Mouse (Mus musculus): ENCODE results near the gene Tmod1.
A peak's percentile ranks its signal among the peaks of the same experiment; 100 is the strongest.

The Tmod1 gene

GRCm38 (mm10) chr4:46038892-46039751 lies at the start of gene Tmod1:
TSS of gene Tmod1 (plus strand) at chr4:46038935.
- DNase-seq: peak; percentile 59 to 60

GRCm38 (mm10) chr4:45990427-45991135 lies 48.2 kb upstream of the Tmod1 start:
- no peak for DNase-seq

GRCm38 (mm10) chr4:45998536-45998935 lies 40.2 kb upstream of the Tmod1 start:
- DNase-seq: no peak

- DNase-seq: no peak
These were observed 30.5 kb upstream of the Tmod1 start for GRCm38 (mm10) chr4:46008142-46008793.

GRCm38 (mm10) chr4:46011698-46012097 lies 27.0 kb upstream of the Tmod1 start:
- DNase-seq: no peak

GRCm38 (mm10) chr4:46015605-46016004 lies 23.1 kb upstream of the Tmod1 start:
- DNase-seq: no peak

- DNase-seq: no peak
These were observed 15.7 kb upstream of the Tmod1 start for GRCm38 (mm10) chr4:46023021-46023481.

- DNase-seq: no peak
These were observed 12.8 kb upstream of the Tmod1 start for GRCm38 (mm10) chr4:46025893-46026292.

- DNase-seq: no peak
These were observed 10.5 kb upstream of the Tmod1 start for GRCm38 (mm10) chr4:46028224-46028623.

GRCm38 (mm10) chr4:46028781-46029180 lies 10.0 kb upstream of the Tmod1 start:
- no peak for DNase-seq

- no peak for DNase-seq
These were observed 9.2 kb upstream of the Tmod1 start for GRCm38 (mm10) chr4:46029552-46029951.

- DNase-seq: no peak
These were observed 6.3 kb upstream of the Tmod1 start for GRCm38 (mm10) chr4:46032448-46032847.

- no peak for DNase-seq
These were observed 5.5 kb upstream of the Tmod1 start for GRCm38 (mm10) chr4:46033197-46033596.

GRCm38 (mm10) chr4:46038591-46038891 lies 194 bp upstream of the Tmod1 start:
- DNase-seq: no peak

GRCm38 (mm10) chr4:46039899-46040298 lies 1.2 kb downstream of the Tmod1 start:
- no peak for DNase-seq

GRCm38 (mm10) chr4:46040594-46041192 lies 2.0 kb downstream of the Tmod1 start:
- no peak for DNase-seq

GRCm38 (mm10) chr4:46041761-46042504 lies 3.2 kb downstream of the Tmod1 start:
- DNase-seq: no peak

GRCm38 (mm10) chr4:46042505-46042850 lies 3.7 kb downstream of the Tmod1 start:
- no peak for DNase-seq

GRCm38 (mm10) chr4:46043361-46043760 lies 4.6 kb downstream of the Tmod1 start:
- no peak for DNase-seq

- DNase-seq: no peak
These were observed 9.2 kb downstream of the Tmod1 start for GRCm38 (mm10) chr4:46047971-46048370.

GRCm38 (mm10) chr4:46048418-46048817 lies 9.7 kb downstream of the Tmod1 start:
- DNase-seq: no peak

- no peak for DNase-seq
These were observed 14.8 kb downstream of the Tmod1 start for GRCm38 (mm10) chr4:46053323-46054107.
